Mouse (Mus musculus): ENCODE measurements around the gene Hypm.

Gene Hypm

DNA sequence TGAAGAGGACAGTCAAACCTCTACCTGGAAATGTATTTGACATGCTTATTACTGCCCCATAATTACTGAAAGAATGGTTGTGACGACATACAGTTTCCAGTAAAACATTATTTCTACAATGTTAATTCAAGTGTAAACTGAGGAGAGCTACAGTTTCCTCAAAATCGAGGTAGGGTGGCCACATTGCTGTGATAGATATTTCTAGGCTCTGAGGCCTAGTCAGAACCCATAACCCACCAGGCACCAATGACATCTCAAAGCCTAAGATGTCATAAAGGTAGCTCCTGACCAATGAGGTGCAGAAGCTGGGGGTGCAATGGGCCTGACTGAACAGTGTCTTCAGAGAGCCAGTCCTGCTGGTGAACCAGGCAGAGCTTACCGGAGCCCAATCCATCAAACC, at the start of gene Hypm:
Gene Hypm (plus strand): TSS at position 301 of the 400 bp plus-strand sequence.
- no peak for DNase-seq (ENCODE audit: extremely low spot score, low spot score)

DNA sequence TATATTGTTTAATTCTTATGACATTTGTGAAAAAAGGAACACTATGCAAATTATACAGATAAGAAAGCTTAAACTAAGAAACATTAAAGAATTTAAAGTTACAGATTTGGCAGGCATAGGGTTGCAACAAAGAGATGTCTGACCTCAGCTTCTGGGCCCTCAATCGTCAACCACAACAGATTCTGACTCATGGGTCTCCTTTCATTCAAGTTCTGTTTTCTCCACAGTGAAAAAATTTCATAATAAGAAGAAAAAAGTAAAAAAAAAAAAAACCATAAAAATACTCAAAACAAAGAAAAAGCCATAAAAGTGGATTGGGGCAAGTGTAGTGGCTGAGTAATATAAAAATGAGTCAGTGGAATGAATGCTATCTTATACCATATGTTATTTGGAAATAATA, 36.6 kb upstream of the Hypm start:
- no peak for DNase-seq (ENCODE audit: extremely low spot score, low spot score)

DNA sequence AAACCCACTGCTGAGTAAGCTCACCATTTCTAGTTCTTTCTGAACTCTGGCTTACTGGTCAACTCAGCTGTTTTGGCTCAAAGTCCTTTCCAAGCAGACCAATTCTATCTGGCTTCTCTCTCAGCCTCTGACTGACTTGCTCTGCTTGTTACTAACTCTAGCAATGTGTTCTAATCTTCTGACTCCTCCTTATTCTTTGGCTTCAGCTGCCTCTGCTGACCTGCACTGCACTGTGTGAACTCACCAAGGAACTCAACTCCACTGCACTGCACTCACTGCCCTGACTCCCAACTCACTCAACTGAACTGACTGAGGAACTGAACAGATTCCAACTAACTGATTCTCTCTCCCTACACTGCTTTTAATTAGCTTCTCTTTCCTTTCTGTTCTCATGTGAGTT, 34.3 kb upstream of the Hypm start:
- DNase-seq (ENCODE audit: extremely low spot score, low spot score) = no peak

DNA sequence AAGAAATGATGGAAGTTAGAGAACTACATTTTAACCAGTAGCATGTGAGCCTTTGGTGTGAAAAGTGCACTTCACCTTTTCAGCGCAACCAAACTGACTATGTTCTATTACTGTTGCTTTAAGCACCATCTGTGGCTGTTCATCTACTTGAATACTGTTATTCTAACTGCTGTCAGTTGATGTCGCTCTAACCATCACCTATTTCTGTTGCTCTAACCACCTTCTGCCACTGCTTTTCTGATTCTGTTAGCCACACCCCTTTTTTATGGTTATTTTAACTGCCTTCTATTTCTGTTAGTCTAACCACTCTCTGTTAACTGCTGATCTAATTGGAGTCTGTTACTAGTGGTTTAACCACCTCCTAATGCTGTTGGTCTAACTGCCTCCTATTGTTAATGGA, 11.9 kb upstream of the Hypm start:
- no peak for DNase-seq (ENCODE audit: extremely low spot score, low spot score)

DNA sequence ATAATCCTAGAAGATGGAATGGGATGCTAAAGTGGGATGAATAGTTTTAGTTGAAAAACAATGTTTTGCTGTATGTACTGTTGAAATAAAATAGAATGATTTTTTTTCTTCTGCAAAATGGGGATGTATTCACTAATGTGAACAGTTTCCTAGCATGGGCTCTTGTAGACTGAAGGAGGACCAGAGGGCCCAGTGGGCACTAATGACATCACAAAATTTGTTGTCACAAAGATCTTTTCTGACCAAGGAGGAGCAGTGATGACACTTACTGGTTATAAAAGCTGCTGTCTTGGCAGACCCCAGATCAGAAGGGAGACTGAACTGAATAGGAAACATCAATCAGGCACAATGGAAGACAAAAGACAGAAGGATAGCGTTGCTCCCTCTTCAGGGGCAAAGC, 2.7 kb downstream of the Hypm start, which contains the start of gene H2al3:
Gene H2al3 (plus strand): TSS at position 301 of the 400 bp plus-strand sequence.
- no peak for DNase-seq (ENCODE audit: extremely low spot score, low spot score)

DNA sequence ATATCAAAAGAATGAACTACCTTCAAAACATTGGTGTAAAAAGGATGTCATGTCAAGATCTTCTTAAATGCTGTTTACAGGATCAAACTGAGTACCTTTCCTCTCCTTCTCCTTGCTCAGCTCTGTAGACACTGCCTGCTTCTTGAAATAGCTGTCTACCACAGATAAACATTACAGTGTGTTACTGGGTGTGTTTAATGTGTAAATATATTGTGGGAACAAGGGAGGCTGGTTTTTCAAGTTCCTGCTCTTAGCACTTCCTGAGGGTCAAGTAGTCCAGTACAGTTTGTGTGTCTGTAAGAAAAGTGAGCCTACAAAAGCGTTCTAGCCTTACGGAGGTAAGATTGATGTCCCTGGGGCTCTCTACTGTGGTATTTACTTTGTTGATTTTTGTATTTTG, 15.1 kb downstream of the Hypm start:
- no peak for DNase-seq (ENCODE audit: extremely low spot score, low spot score)

DNA sequence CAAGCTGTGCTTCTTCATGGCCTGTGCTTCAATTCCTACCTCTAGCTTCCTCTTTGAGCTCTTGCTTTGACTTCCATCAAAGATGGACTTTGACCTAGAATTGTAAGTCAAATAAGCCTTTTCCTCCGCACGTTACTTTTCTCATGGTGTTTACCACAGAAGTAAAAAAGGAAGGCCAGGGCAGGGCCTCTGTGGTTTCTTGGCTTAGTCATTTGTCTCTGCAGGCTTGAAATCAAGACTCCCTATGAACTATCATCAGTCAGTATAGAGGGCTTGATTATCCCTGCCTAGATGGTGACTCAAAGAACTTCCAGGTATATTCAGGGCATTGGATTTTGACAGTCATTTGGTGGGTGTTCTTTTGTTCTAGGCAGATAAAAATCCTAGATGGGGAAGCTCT, 28.8 kb downstream of the Hypm start:
- DNase-seq (ENCODE audit: extremely low spot score, low spot score) = no peak

DNA sequence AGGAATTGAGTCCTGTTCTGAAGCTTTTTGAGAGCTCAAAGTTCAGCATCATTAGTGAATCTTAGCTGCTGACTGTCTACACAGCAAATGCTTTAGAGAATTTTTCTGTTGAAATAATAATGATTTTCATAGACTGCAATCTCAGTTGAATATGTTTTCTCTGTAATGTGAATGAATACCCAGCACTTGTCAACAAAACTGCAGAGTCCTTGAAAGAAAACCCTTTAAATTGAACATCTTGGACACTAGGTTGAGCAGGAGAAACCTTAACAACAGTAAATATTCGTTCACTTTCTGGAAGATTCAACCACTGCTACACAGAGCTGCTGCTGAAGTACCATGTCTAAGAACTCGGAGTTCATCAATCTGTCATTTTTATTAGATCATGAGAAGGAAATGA, 38.6 kb downstream of the Hypm start, which contains the start of gene Sytl5:
Gene Sytl5 (plus strand): TSS at position 301 of the 400 bp plus-strand sequence.
- no peak for DNase-seq (ENCODE audit: extremely low spot score, low spot score)
